Mouse (Mus musculus) splenic B cell, adult 2 months (primary cell): ENCODE measurements around the gene Cdan1.

Source experiments
- DNase-seq: peaks from one replicate; pipeline ENCODE4 v3.0.0-alpha.2; 2011; ENCODE audit warnings: low read depth, low spot score
- H3K27me3 ChIP-seq: 2 replicates; pipeline ENCODE4 v1.6.1; 2012; ENCODE audit warnings: mild to moderate bottlenecking, low read length, moderate library complexity, mixed read lengths; ENCODE audit not compliant: control insufficient read depth, poor library complexity, insufficient read depth, severe bottlenecking
- H3K36me3 ChIP-seq: 2 replicates; pipeline ENCODE4 v1.6.1; 2012; ENCODE audit warnings: mild to moderate bottlenecking, low read length, moderate library complexity, mixed read lengths; ENCODE audit not compliant: control insufficient read depth, poor library complexity, insufficient read depth, severe bottlenecking

The Cdan1 gene

GRCm38 (mm10) chr2:120843990-120844389, 5.9 kb downstream of the Cdan1 start:
- no peaks in the 10 kb centered on the region for H3K27me3 ChIP-seq
- no peaks in the 10 kb centered on the region for H3K36me3 ChIP-seq
- no peak for DNase-seq

DNA sequence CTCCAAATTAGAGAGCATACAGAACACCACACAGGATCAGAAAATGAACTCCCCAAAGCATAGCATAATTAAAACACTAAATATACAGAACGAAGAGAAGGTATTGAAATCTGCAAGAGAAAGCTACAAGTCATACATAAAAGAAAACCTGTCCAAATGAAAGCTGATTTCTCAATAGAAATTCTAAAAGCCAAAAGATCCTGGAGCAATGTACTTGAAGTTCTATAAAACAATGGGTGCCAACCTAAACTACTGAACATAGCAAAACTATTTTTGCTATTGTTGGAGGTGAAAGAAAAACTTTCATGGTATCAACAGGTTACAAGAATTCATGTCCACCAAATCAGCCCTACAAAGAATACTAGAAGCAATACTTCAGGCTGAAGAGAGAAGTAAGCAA, 8.7 kb downstream of the Cdan1 start:
- no peaks in the 10 kb centered on the region for H3K27me3 ChIP-seq
- no peak for DNase-seq

DNA sequence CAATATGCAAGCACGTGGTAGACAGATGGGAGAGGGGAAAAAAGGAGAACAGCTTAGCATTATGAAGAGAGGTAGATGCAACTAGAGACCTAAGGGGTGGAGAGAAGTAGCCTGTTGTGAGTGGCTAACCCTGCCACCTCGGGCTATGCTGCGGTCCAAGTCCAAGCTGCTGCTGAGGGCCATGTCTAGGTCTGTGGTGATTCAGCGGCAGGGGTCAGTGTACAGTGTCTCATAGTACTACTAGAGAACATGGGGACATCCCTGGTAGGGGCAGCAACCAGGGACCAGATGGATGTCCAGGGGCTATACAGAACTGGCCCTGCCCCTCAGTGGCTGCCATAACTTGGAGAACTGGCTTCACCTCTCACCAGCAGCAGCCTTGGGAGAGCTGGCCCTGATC, 14.8 kb downstream of the Cdan1 start:
- no peaks in the 10 kb centered on the region for H3K36me3 ChIP-seq
- no peak for DNase-seq
- no peaks in the 10 kb centered on the region for H3K27me3 ChIP-seq

More for the DNA sequence above, 8.7 kb downstream of the Cdan1 start:
- H3K36me3 ChIP-seq: no peaks in the 10 kb centered on the region

DNA sequence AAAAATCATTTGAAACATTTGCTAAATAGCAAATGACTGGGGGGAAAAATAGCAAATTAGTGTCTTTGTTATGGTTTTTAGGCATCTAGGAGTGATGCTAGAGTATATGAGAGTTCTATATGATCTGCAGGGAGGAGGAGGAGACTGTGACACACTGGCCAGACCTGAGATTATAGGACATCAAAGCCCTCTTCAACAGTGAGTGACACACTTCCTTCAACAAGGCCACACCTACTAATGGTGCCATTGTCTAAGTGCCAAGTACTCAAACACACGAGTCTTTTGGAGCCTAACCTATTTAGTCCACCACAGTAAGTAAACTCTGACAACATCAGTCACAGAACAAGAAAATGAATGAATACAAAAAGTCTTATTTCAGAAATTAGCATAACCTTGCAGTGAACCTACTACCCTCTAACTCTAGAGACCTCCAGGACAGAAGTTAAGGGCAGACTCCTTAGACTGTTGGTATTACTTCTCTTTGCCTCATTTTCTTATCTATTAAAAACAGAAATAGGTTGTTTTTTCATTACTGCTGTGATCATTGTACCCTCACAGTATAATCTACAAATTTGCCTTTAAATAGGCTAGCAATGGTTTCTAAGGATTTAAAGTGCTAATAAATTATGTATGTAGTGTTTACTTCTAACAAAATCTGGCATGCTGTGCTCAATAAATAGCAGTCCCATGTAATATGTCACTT, 22.8 kb downstream of the Cdan1 start:
- Histone ChIP-seq H3K27me3 (no peaks in the 10 kb centered on the region), H3K36me3 (no peaks in the 10 kb centered on the region)
- DNase-seq: no peak

DNA sequence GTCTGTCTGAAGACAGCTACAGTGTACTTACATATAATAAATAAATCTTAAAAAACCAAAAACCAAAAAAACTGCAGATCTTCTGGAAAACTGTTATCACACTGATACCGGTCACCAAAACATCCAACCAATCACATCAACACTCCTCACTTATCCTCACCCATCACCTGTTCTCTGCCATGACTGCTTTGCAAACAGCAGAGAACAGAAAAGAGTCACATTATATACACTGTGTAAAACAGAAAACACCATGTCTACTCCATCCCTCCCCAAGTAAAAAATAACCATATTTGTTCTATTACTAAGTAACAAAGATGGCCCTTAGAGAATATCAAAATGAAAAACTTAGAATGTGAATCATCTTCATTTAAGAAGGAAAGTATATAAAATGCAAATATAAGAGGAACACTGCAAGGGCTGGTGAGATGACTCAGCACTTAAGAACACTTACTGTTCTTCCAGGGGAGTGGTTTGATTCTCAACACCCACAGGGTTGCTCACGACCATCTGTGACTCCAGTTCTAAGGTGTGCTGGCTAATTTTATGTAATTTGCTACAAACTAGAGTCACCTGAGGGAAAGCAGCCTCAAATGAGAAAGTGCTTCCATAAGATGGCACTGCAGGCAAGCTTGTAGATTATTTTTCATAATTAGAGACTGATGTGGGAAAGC, 79.5 kb downstream of the Cdan1 start:
- DNase-seq: no peak
- H3K36me3 ChIP-seq: no peaks in the 10 kb centered on the region
- H3K27me3 ChIP-seq: no peaks in the 10 kb centered on the region

DNA sequence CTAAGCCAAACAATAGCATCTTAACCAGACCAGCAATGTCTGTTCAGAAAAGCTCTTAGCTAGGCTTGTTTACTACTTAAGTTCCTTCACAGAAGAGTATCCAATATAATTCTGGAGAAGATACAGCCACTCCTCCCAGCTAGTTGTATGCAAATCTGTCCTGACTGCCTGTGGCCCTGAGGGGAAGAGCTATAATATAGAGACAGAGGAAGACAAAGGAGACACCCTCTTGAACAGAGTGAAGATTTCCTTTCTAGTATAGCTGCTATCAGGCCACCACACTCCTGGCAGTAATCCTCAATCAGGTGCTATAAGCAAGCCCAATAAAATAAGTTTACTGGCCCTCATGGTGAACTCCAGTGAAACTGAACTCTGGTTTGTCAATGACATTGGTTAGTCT, 88.0 kb downstream of the Cdan1 start:
- Histone ChIP-seq H3K27me3 (no peaks in the 10 kb centered on the region), H3K36me3 (no peaks in the 10 kb centered on the region)
- no peak for DNase-seq

DNA sequence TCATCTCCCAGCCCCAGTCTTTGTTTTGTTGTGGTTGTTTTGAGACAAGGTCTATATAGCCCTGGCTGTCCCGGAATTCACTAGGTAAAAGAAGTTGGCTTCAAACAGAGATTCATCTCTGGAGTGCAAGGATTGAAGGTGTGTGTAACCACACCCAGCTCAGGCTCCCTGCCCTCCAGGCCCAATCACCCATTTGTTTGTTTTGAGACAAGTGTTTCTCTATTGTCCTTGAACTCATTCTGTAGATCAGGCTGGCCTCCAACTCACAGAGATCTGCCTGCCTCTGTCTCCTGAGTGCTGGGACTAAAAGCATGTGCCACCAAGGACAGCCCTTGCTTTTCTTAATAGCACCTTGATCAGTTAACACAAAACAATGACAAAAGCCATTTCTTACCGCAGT, 101.9 kb downstream of the Cdan1 start:
- no peaks in the 10 kb centered on the region for H3K27me3 ChIP-seq
- no peaks in the 10 kb centered on the region for H3K36me3 ChIP-seq
- DNase-seq: no peak

GRCm38 (mm10) chr2:120745496-120745895, 104.4 kb downstream of the Cdan1 start:
- no peaks in the 10 kb centered on the region for H3K36me3 ChIP-seq
- DNase-seq: no peak
- no peaks in the 10 kb centered on the region for H3K27me3 ChIP-seq

GRCm38 (mm10) chr2:120731877-120732530, 117.9 kb downstream of the Cdan1 start:
- no peaks in the 10 kb centered on the region for H3K27me3 ChIP-seq
- DNase-seq: no peak
- H3K36me3 ChIP-seq: no peaks in the 10 kb centered on the region; the same call in 1 of the 2 replicates

- DNase-seq: peak; percentile 94
- Histone ChIP-seq H3K36me3 (no peaks in the 10 kb centered on the region; the same call in 1 of the 2 replicates), H3K27me3 (no peaks in the 10 kb centered on the region)
These were observed 118.6 kb downstream of the Cdan1 start for GRCm38 (mm10) chr2:120731167-120731862.

- H3K36me3 ChIP-seq: no peaks in the 10 kb centered on the region; the same call in 1 of the 2 replicates
- DNase-seq: peak; percentile 18
These were observed 119.2 kb downstream of the Cdan1 start for GRCm38 (mm10) chr2:120730639-120731166.

DNA sequence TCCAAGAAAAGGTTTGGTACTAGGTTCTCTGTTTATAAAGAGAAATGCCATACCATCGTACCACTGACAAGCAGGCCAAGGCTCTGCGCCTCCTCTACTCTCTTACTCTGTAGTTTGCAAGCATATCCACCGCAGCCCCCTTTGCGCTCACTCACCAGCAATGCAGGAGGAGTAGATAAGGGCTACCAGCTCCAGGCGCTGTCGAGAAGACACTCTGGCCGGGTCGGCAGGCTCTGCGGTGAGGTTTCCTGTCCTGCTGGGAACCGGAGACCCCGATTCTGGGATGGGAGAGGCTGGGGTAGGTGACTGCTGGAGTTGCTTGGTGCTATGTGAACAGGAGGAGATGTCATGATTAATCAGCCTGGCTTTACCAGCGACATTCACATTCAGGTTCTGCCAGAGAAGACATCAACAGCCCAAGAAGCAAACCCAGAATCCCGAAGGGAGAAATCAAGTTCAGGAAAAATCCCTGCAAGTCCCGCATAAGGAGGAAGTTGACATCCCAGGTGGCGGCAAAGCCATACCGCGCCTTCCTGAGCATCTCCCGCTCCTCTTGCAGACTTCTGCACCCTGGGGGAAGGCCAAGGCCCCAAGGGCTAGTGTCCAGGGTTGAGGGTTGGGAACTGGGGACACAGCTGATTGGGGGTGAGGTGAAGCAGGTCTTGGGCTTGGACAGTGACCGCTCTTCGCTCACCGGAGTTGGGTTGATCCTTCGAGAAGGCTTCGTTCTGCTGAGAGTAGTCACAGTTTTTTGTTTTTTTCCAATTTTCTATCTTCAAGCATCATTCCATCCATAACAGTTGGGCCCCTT, 119.9 kb downstream of the Cdan1 start:
- no peak for DNase-seq
- H3K27me3 ChIP-seq: no peaks in the 10 kb centered on the region

More at GRCm38 (mm10) chr2:120730639-120731166, 119.2 kb downstream of the Cdan1 start:
- H3K27me3 ChIP-seq: no peaks in the 10 kb centered on the region

GRCm38 (mm10) chr2:120724176-120724575, 125.8 kb downstream of the Cdan1 start:
- no peak for DNase-seq
- Histone ChIP-seq H3K27me3 (no peaks in the 10 kb centered on the region), H3K36me3 (peaks cover 4% of the 10 kb centered on the region; the same call in 1 of the 2 replicates)

More for the DNA sequence above, 119.9 kb downstream of the Cdan1 start:
- peaks cover 2% of the 10 kb centered on the region; the same call in 1 of the 2 replicates for H3K36me3 ChIP-seq

DNA sequence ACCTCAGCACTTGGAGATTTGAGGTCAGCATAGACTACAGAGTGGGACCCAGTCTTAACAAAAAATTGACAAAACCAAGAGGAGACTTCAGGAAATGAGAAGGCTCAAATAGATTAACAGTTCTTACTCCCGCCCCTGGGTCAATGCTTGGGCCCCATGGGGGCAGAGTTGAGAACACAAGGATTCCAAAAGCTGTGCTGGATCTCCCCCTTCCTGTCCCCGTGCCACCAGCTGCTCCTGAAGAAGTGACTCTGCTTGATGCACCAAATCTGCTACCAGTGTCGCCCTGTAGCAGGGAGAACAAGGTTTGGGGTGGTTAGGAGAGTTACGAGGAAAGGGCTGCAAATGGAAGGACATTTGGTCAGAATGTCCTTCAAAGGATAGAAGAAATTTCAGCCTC, 126.3 kb downstream of the Cdan1 start:
- Histone ChIP-seq H3K36me3 (peaks cover 4% of the 10 kb centered on the region; the same call in 1 of the 2 replicates), H3K27me3 (no peaks in the 10 kb centered on the region)
- no peak for DNase-seq
